Mouse (Mus musculus) embryonic facial prominence, embryonic 15.5 days (tissue): ENCODE measurements around the gene Ndufa8. TPM values are rescaled to one million over a fixed set of nuclear protein-coding genes. Genes with fewer than 3 reads are reported as not detected.

Source experiments
- ATAC-seq: fragments of 200-750 bp; cut with Nextera tagmentation; 2 replicates; pipeline ENCODE4 v1.8.0; 2017; ENCODE audit warnings: low read depth, moderate TSS enrichment; ENCODE audit not compliant: insufficient number of reproducible peaks, low FRiP score, low TSS enrichment
- H3K27ac ChIP-seq: fragments of 300-500 bp; sonication (generic); replicated peaks from 2 replicates; pipeline ENCODE4 v1.5.1; 2015; ENCODE audit warnings: mild to moderate bottlenecking, inconsistent platforms
- H3K27me3 ChIP-seq: fragments of 300-500 bp; sonication (generic); 2 replicates; pipeline ENCODE4 v1.6.1; 2015; ENCODE audit warnings: inconsistent platforms
- H3K36me3 ChIP-seq: fragments of 300-500 bp; sonication (generic); 2 replicates; pipeline ENCODE4 v1.6.1; 2015; ENCODE audit warnings: mild to moderate bottlenecking, inconsistent platforms
- H3K4me1 ChIP-seq: fragments of 300-500 bp; sonication (generic); 2 replicates; pipeline ENCODE4 v1.6.1; 2015; ENCODE audit warnings: inconsistent platforms
- H3K4me2 ChIP-seq: fragments of 300-500 bp; sonication (generic); replicated peaks from 2 replicates; pipeline ENCODE4 v1.6.1; 2015; ENCODE audit warnings: mild to moderate bottlenecking, inconsistent platforms
- H3K4me3 ChIP-seq: fragments of 300-500 bp; sonication (generic); replicated peaks from 2 replicates; pipeline ENCODE4 v1.5.1; 2015; ENCODE audit warnings: mild to moderate bottlenecking, inconsistent platforms
- H3K9ac ChIP-seq: fragments of 300-500 bp; sonication (generic); 2 replicates; pipeline ENCODE4 v1.6.1; 2015; ENCODE audit warnings: inconsistent platforms
- H3K9me3 ChIP-seq: fragments of 300-500 bp; sonication (generic); replicated peaks from 2 replicates; pipeline ENCODE4 v1.6.1; 2016; ENCODE audit warnings: inconsistent platforms
- WGBS: fragments of 180-500 bp; shearing (Covaris S2); methylation state at CpG from one replicate; pipeline ENCODE4 v1.1.7; 2015; 5-methylcytosine and 5-hydroxymethylcytosine counted together
- polyA plus RNA-seq: library from polyadenylated mRNA; unstranded; fragments of >200 nt; fragmentation: Nextera tagmentation; extraction: Ambion mirVana; gene quantifications from 2 replicates; pipeline ENCODE4 v1.2.1, GENCODE M21; 2015

Ndufa8 gene
- polyA plus RNA-seq, result 216 and 226 TPM in 2 replicates

- H3K36me3 ChIP-seq, result peaks cover 4% of the 10 kb centered on the region; the same call in 1 of the 2 replicates
- no peaks in the 10 kb centered on the region for H3K27me3 ChIP-seq
- peak within 1 kb of the TSS; percentile 88 for H3K9ac ChIP-seq
- H3K4me1 ChIP-seq, result peaks cover 19% of the 10 kb centered on the region
- H3K4me3 ChIP-seq, result peak within 1 kb of the TSS; percentile 75
- H3K9me3 ChIP-seq, result no peaks in the 10 kb centered on the region
- no peak within 1 kb of the TSS; the same call in 1 of the 2 replicates for H3K27ac ChIP-seq
- peak; percentile 96 for ATAC-seq
- peak within 1 kb of the TSS; percentile 65 for H3K4me2 ChIP-seq
- WGBS, result under 1% methylated on average over 43 of the region's 44 CpGs
These were observed at the start of gene Ndufa8, which contains the start of gene Morn5 for GRCm38 (mm10) chr2:36048748-36049566. Gene Ndufa8, minus strand, starts transcription at chr2:36049406. Gene Morn5, plus strand, starts transcription at chr2:36049458.

- H3K27ac ChIP-seq, result no peak overlapping the region
- no peak overlapping the region for H3K4me2 ChIP-seq
- peaks cover 31% of the 10 kb centered on the region for H3K4me1 ChIP-seq
- WGBS, result 15% methylated on average over 5 of the region's 5 CpGs
- no peaks in the 10 kb centered on the region for H3K36me3 ChIP-seq
- H3K9me3 ChIP-seq, result no peaks in the 10 kb centered on the region
- H3K9ac ChIP-seq, result no peak overlapping the region
- ATAC-seq, result no peak
- no peak overlapping the region for H3K4me3 ChIP-seq
- peaks cover 95% of the 10 kb centered on the region for H3K27me3 ChIP-seq
These were observed 48.8 kb upstream of the Ndufa8 start for GRCm38 (mm10) chr2:36098021-36098420.

- Histone ChIP-seq H3K9ac (no peak overlapping the region), H3K4me3 (no peak overlapping the region), H3K4me2 (no peak overlapping the region), H3K4me1 (peaks cover 28% of the 10 kb centered on the region), H3K36me3 (no peaks in the 10 kb centered on the region), H3K9me3 (no peaks in the 10 kb centered on the region), H3K27ac (no peak overlapping the region), H3K27me3 (peaks cover 94% of the 10 kb centered on the region)
- 15% methylated on average over 18 of the region's 18 CpGs for WGBS
- ATAC-seq, result no peak
These were observed 48.1 kb upstream of the Ndufa8 start for GRCm38 (mm10) chr2:36097129-36097815.

GRCm38 (mm10) chr2:36093914-36094475 is 44.8 kb upstream of the Ndufa8 start:
- Histone ChIP-seq H3K36me3 (no peaks in the 10 kb centered on the region), H3K9me3 (no peaks in the 10 kb centered on the region), H3K27ac (no peak overlapping the region), H3K4me2 (no peak overlapping the region), H3K4me3 (no peak overlapping the region), H3K9ac (no peak overlapping the region), H3K4me1 (peaks cover 38% of the 10 kb centered on the region), H3K27me3 (peaks cover 99% of the 10 kb centered on the region)
- 12% methylated on average over 31 of the region's 31 CpGs for WGBS
- no peak for ATAC-seq

- H3K36me3 ChIP-seq, result no peaks in the 10 kb centered on the region
- no peaks in the 10 kb centered on the region for H3K9me3 ChIP-seq
- ATAC-seq, result no peak
- peaks cover 37% of the 10 kb centered on the region for H3K4me1 ChIP-seq
- H3K4me2 ChIP-seq, result no peak overlapping the region
- no peak overlapping the region for H3K9ac ChIP-seq
- 34% methylated on average over 7 of the region's 7 CpGs for WGBS
- H3K4me3 ChIP-seq, result no peak overlapping the region
- H3K27ac ChIP-seq, result no peak overlapping the region
- peaks cover 99% of the 10 kb centered on the region for H3K27me3 ChIP-seq
These were observed 44.1 kb upstream of the Ndufa8 start for GRCm38 (mm10) chr2:36093301-36093700.

- Histone ChIP-seq H3K27ac (no peak overlapping the region), H3K27me3 (peaks cover 93% of the 10 kb centered on the region), H3K4me2 (no peak overlapping the region), H3K4me3 (no peak overlapping the region), H3K36me3 (no peaks in the 10 kb centered on the region), H3K9me3 (no peaks in the 10 kb centered on the region), H3K4me1 (peaks cover 33% of the 10 kb centered on the region), H3K9ac (no peak overlapping the region)
- no peak for ATAC-seq
- 15% methylated on average over 4 of the region's 4 CpGs for WGBS
These were observed 43.5 kb upstream of the Ndufa8 start for GRCm38 (mm10) chr2:36092748-36093147.

- WGBS, result 5% methylated on average over 70 of the region's 70 CpGs
- H3K4me3 ChIP-seq, result peak overlapping the region; percentile 43
- H3K4me1 ChIP-seq, result peaks cover 27% of the 10 kb centered on the region
- H3K4me2 ChIP-seq, result peak overlapping the region; percentile 81
- H3K9me3 ChIP-seq, result no peaks in the 10 kb centered on the region
- no peak overlapping the region for H3K9ac ChIP-seq
- peak; percentile 67 for ATAC-seq
- H3K27me3 ChIP-seq, result peaks cover 85% of the 10 kb centered on the region
- H3K36me3 ChIP-seq, result no peaks in the 10 kb centered on the region
- no peak overlapping the region for H3K27ac ChIP-seq
These were observed 41.9 kb upstream of the Ndufa8 start for GRCm38 (mm10) chr2:36090853-36091741.

GRCm38 (mm10) chr2:36089190-36089589 is 40.0 kb upstream of the Ndufa8 start:
- H3K4me1 ChIP-seq, result peaks cover 35% of the 10 kb centered on the region
- H3K9me3 ChIP-seq, result no peaks in the 10 kb centered on the region
- peaks cover 66% of the 10 kb centered on the region for H3K27me3 ChIP-seq
- H3K9ac ChIP-seq, result no peak overlapping the region
- no peak for ATAC-seq
- WGBS, result 43% methylated on average over 3 of the region's 3 CpGs
- no peak overlapping the region for H3K4me3 ChIP-seq
- H3K36me3 ChIP-seq, result no peaks in the 10 kb centered on the region
- H3K4me2 ChIP-seq, result no peak overlapping the region
- H3K27ac ChIP-seq, result no peak overlapping the region

- ATAC-seq, result no peak
- H3K9me3 ChIP-seq, result no peaks in the 10 kb centered on the region
- 100% methylated on average over 1 of the region's 1 CpGs for WGBS
- H3K4me2 ChIP-seq, result no peak overlapping the region
- no peak overlapping the region for H3K9ac ChIP-seq
- H3K27ac ChIP-seq, result no peak overlapping the region
- H3K4me1 ChIP-seq, result peaks cover 27% of the 10 kb centered on the region
- no peak overlapping the region for H3K4me3 ChIP-seq
- no peaks in the 10 kb centered on the region for H3K36me3 ChIP-seq
- H3K27me3 ChIP-seq, result peaks cover 26% of the 10 kb centered on the region
These were observed 35.8 kb upstream of the Ndufa8 start for GRCm38 (mm10) chr2:36085041-36085440.

- H3K9ac ChIP-seq, result no peak overlapping the region
- WGBS, result 70% methylated on average over 9 of the region's 9 CpGs
These were observed 33.8 kb upstream of the Ndufa8 start for GRCm38 (mm10) chr2:36082802-36083580.

More at GRCm38 (mm10) chr2:36082802-36083580, 33.8 kb upstream of the Ndufa8 start:
- H3K4me1 ChIP-seq, result peaks cover 40% of the 10 kb centered on the region
- H3K27me3 ChIP-seq, result peaks cover 8% of the 10 kb centered on the region
- H3K27ac ChIP-seq, result peak overlapping the region; percentile 65; the same call in 1 of the 2 replicates
- peak; percentile 16; the same call in 1 of the 2 replicates for ATAC-seq
- H3K36me3 ChIP-seq, result no peaks in the 10 kb centered on the region
- no peak overlapping the region for H3K4me3 ChIP-seq
- no peaks in the 10 kb centered on the region for H3K9me3 ChIP-seq
- H3K4me2 ChIP-seq, result no peak overlapping the region
